20 mouse cellular contexts compared by ENCODE assay signal in the genomic region with DNA sequence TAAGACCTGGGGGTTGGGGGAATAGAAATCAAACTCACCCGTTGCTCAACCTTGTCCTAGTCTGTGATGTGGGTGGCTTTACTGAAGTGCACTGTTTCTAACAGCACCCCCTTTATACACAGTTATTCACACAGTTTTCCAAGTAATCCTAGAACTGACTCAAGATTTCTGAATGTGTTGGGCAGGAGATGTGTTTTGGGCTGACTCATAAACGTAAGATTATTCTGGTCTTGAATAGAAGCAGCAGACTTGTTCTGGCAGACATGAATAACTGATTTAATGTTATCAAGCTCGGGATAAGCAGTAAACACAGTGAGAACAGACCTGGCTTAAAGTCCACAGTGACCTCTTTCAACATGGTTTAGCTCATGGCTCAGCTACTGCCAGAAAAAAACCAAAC. TPM values are rescaled to one million over a fixed set of nuclear protein-coding genes. Genes with fewer than 3 reads are reported as not detected.
DNase-seq lines count a peak whose midpoint lies in the region; ATAC-seq and TF ChIP-seq lines count a peak whose summit lies in the region.
"Had no signal": no experiment of that assay in that cellular context is flagged by ENCODE, and none has a peak within 500 bp of the region (broad histone marks: within the 10 kb centered on the region; RNA-seq: fewer than 3 reads in every experiment).

No protein-coding gene starts in this region.

- no peak overlapping the region for H3K4me3 ChIP-seq in heart, embryonic 10.5 days
- no peak overlapping the region for H3K4me3 ChIP-seq in liver, postnatal 0 days (ENCODE audit: low read depth, low read length)
- no peak overlapping the region for H3K4me3 ChIP-seq in liver, embryonic 11.5 days (ENCODE audit: low read depth, low read length)
- no peak overlapping the region for H3K4me3 ChIP-seq in forebrain, postnatal 0 days (ENCODE audit: low read depth, low read length)
- H3K4me3 ChIP-seq: erythroblast, embryonic 14.5 days; hindbrain, embryonic 13.5 days; limb, embryonic 13.5 days; myocyte had no signal

- H3K9ac ChIP-seq in liver, postnatal 0 days (replicated peaks) = no peak overlapping the region
- H3K9ac ChIP-seq in liver, embryonic 11.5 days (ENCODE audit: low read depth, low read length) = no peak overlapping the region
- no peak overlapping the region for H3K9ac ChIP-seq in forebrain, postnatal 0 days
- H3K9ac ChIP-seq: hindbrain, embryonic 13.5 days; limb, embryonic 13.5 days; lung, embryonic 14.5 days had no signal

- no peak for TF ChIP-seq EP300 in liver, postnatal 0 days (IDR thresholded peaks at IDR 0.05; ENCODE audit: low read depth)

- ATAC-seq in liver, postnatal 0 days = peak; percentile 90
- no peak for ATAC-seq in liver, embryonic 11.5 days (replicated peaks; ENCODE audit: low FRiP score)
- no peak for ATAC-seq in forebrain, postnatal 0 days
- ATAC-seq: forebrain, embryonic 16.5 days had no signal

- no peak for TF ChIP-seq CTCF in liver, postnatal 0 days (IDR thresholded peaks at IDR 0.05; ENCODE audit: low read depth)
- TF ChIP-seq CTCF in forebrain, postnatal 0 days (IDR thresholded peaks at IDR 0.05; ENCODE audit: low read depth) = no peak

- H3K27me3 ChIP-seq in heart, embryonic 10.5 days (ENCODE audit: insufficient read depth, poor library complexity, severe bottlenecking) = no peaks in the 10 kb centered on the region
- H3K27me3 ChIP-seq in liver, postnatal 0 days (ENCODE audit: insufficient read depth, low read length) = no peaks in the 10 kb centered on the region
- H3K27me3 ChIP-seq in liver, embryonic 11.5 days (replicated peaks; ENCODE audit: control insufficient read depth, insufficient read depth, low read length) = no peaks in the 10 kb centered on the region
- no peaks in the 10 kb centered on the region for H3K27me3 ChIP-seq in forebrain, postnatal 0 days (ENCODE audit: insufficient read depth, low read length)
- H3K27me3 ChIP-seq: hindbrain, embryonic 13.5 days; limb, embryonic 13.5 days had no signal

- H3K36me3 ChIP-seq in heart, embryonic 10.5 days = no peaks in the 10 kb centered on the region
- H3K36me3 ChIP-seq in liver, postnatal 0 days (replicated peaks; ENCODE audit: insufficient read depth, low read length) = no peaks in the 10 kb centered on the region
- H3K36me3 ChIP-seq in liver, embryonic 11.5 days (ENCODE audit: control insufficient read depth, insufficient read depth, low read length) = no peaks in the 10 kb centered on the region
- H3K36me3 ChIP-seq in forebrain, postnatal 0 days (ENCODE audit: insufficient read depth) = no peaks in the 10 kb centered on the region
- H3K36me3 ChIP-seq: hindbrain, embryonic 13.5 days; limb, embryonic 13.5 days had no signal

- DNase-seq in heart, adult 18-20 months = peak; percentile 38 to 77
- DNase-seq in heart, embryonic 10.5 days (ENCODE audit: low spot score) = no peak
- no peak for DNase-seq in liver, postnatal 0 days
- no peak for DNase-seq in liver, embryonic 11.5 days (ENCODE audit: low spot score)
- DNase-seq in NIH3T3 (ENCODE audit: low read depth) = peak; percentile 80
- peak; percentile 30 to 37 for DNase-seq in heart, postnatal 10 days
- DNase-seq in thymus, postnatal 4 days = no peak
- no peak for DNase-seq in forebrain, postnatal 0 days
- DNase-seq: cerebellum, postnatal 10 days; gastrocnemius, postnatal 25 days; kidney, postnatal 10 days; lung, embryonic 14.5 days; midbrain, embryonic 14.5 days; spleen, adult 18-20 months; thymus, postnatal 25 days had no signal

- 63% methylated on average over 3 of the region's 3 CpGs for WGBS in heart, embryonic 10.5 days
- 54% methylated on average over 3 of the region's 3 CpGs for WGBS in liver, postnatal 0 days (ENCODE audit: insufficient replicate concordance)
- 61% methylated on average over 3 of the region's 3 CpGs for WGBS in liver, embryonic 11.5 days
- WGBS in forebrain, postnatal 0 days = 61% methylated on average over 3 of the region's 3 CpGs

- H3K9me3 ChIP-seq in heart, embryonic 10.5 days = no peaks in the 10 kb centered on the region
- H3K9me3 ChIP-seq in liver, postnatal 0 days (ENCODE audit: low read length) = no peaks in the 10 kb centered on the region
- no peaks in the 10 kb centered on the region for H3K9me3 ChIP-seq in liver, embryonic 11.5 days (ENCODE audit: control insufficient read depth, low read length)
- no peaks in the 10 kb centered on the region for H3K9me3 ChIP-seq in forebrain, postnatal 0 days (ENCODE audit: low read length)
- H3K9me3 ChIP-seq: hindbrain, embryonic 13.5 days; limb, embryonic 13.5 days had no signal

- no peaks in the 10 kb centered on the region for H3K4me1 ChIP-seq in heart, embryonic 10.5 days
- peaks cover 4% of the 10 kb centered on the region; the same call in 1 of the 2 replicates for H3K4me1 ChIP-seq in liver, postnatal 0 days (ENCODE audit: insufficient read depth)
- no peaks in the 10 kb centered on the region for H3K4me1 ChIP-seq in liver, embryonic 11.5 days (replicated peaks; ENCODE audit: control insufficient read depth, insufficient read depth, low read length)
- H3K4me1 ChIP-seq in forebrain, postnatal 0 days (ENCODE audit: insufficient read depth) = no peaks in the 10 kb centered on the region
- H3K4me1 ChIP-seq: hindbrain, embryonic 13.5 days had no signal

- H3K4me2 ChIP-seq in liver, postnatal 0 days (ENCODE audit: low read depth, low read length) = no peak overlapping the region
- H3K4me2 ChIP-seq in liver, embryonic 11.5 days = no peak overlapping the region
- no peak overlapping the region for H3K4me2 ChIP-seq in forebrain, postnatal 0 days (ENCODE audit: low read depth)
- H3K4me2 ChIP-seq: hindbrain, embryonic 13.5 days; limb, embryonic 13.5 days; lung, embryonic 14.5 days had no signal

- H3K27ac ChIP-seq in heart, embryonic 10.5 days = no peak overlapping the region
- peak overlapping the region; percentile 87 for H3K27ac ChIP-seq in liver, postnatal 0 days (ENCODE audit: low read depth)
- H3K27ac ChIP-seq in liver, embryonic 11.5 days (ENCODE audit: low read depth, low read length) = no peak overlapping the region
- no peak overlapping the region for H3K27ac ChIP-seq in forebrain, postnatal 0 days (ENCODE audit: low read depth, low read length)
- H3K27ac ChIP-seq: hindbrain, embryonic 13.5 days; limb, embryonic 13.5 days had no signal

- intact Hi-C loops in heart, postnatal 10 days (cut with DNase I) = no loop called here

RNA-seq across cellular contexts. Expression of gene Papss2, which starts 44.1 kb away (rescaled TPM):
- total RNA-seq in heart, adult 18-20 months (2021) = 10 to 100 TPM; 13.1 to 15.2 TPM
- 6.6 and 12.2 TPM in 2 replicates for polyA plus RNA-seq in heart, embryonic 10.5 days (2016; fragmentation: Nextera tagmentation; extraction: Ambion mirVana)
- polyA plus RNA-seq in liver, postnatal 0 days (2015; fragmentation: Nextera tagmentation; extraction: Ambion mirVana) = 29.6 and 35.5 TPM in 2 replicates
- polyA plus RNA-seq in liver, embryonic 11.5 days (2014; fragmentation: Nextera tagmentation; extraction: Ambion mirVana) = 3.4 and 3.5 TPM in 2 replicates
- total RNA-seq in heart, postnatal 10 days (2021) = 10 to 100 TPM; 16.0 to 16.8 TPM
- total RNA-seq in forebrain, postnatal 0 days (2014; rRNA removed) = 3.3 and 3.8 TPM in 2 replicates
- polyA plus RNA-seq in forebrain, postnatal 0 days (2015; fragmentation: Nextera tagmentation; extraction: Ambion mirVana) = 0.86 and 1.2 TPM in 2 replicates

Comparison
In these comparisons a context has a peak if more than half of its experiments do, and no peak if none do; other contexts are left out.
1. DNase-seq: peak in heart, adult 18-20 months (2 of 2), NIH3T3 (single experiment) and heart, postnatal 10 days (2 of 2); none in heart, embryonic 10.5 days (single experiment), liver, postnatal 0 days (single experiment), liver, embryonic 11.5 days (single experiment), thymus, postnatal 4 days (single experiment) and forebrain, postnatal 0 days (single experiment).